Comparison of ENCODE assay signal across 8 mouse cellular contexts in genomic region chr1:161712918-161713317, GRCm38 (mm10).
DNase-seq lines count a peak whose midpoint lies in the region; ATAC-seq and TF ChIP-seq lines count a peak whose summit lies in the region.

No protein-coding gene starts in this region.

- H3K4me1 ChIP-seq in liver, adult 2 months (ENCODE audit: control insufficient read depth, insufficient read depth, low read length), result no peaks in the 10 kb centered on the region
- no peaks in the 10 kb centered on the region for H3K4me1 ChIP-seq in liver, embryonic 11.5 days (replicated peaks; ENCODE audit: control insufficient read depth, insufficient read depth, low read length)
- peaks cover 8% of the 10 kb centered on the region for H3K4me1 ChIP-seq in heart, embryonic 11.5 days (ENCODE audit: control insufficient read depth, insufficient read depth, low read length)
- H3K4me1 ChIP-seq in kidney, postnatal 0 days (replicated peaks; ENCODE audit: insufficient read depth, low read length), result no peaks in the 10 kb centered on the region

- H3K9me3 ChIP-seq in liver, embryonic 11.5 days (ENCODE audit: control insufficient read depth, low read length), result no peaks in the 10 kb centered on the region
- no peaks in the 10 kb centered on the region for H3K9me3 ChIP-seq in heart, embryonic 11.5 days (replicated peaks; ENCODE audit: control insufficient read depth, low read length)
- H3K9me3 ChIP-seq in kidney, postnatal 0 days (replicated peaks; ENCODE audit: low read length), result no peaks in the 10 kb centered on the region

- H3K9ac ChIP-seq in liver, adult 2 months (ENCODE audit: low read depth, low read length), result no peak overlapping the region
- H3K9ac ChIP-seq in liver, embryonic 11.5 days (ENCODE audit: low read depth, low read length), result no peak overlapping the region
- H3K9ac ChIP-seq in heart, embryonic 11.5 days (ENCODE audit: low read depth, low read length), result no peak overlapping the region
- no peak overlapping the region for H3K9ac ChIP-seq in kidney, postnatal 0 days (ENCODE audit: low read depth, low read length)

- no peaks in the 10 kb centered on the region for H3K79me2 ChIP-seq in liver, adult 2 months (ENCODE audit: control insufficient read depth, insufficient read depth, low read length)

- no peak overlapping the region for H3K4me2 ChIP-seq in liver, embryonic 11.5 days
- no peak overlapping the region for H3K4me2 ChIP-seq in heart, embryonic 11.5 days
- peak overlapping the region; percentile 42 for H3K4me2 ChIP-seq in kidney, postnatal 0 days (ENCODE audit: low read length)

- WGBS in liver, adult 2 months, result 45% methylated on average over 10 of the region's 10 CpGs
- WGBS in liver, embryonic 11.5 days, result 65% methylated on average over 10 of the region's 10 CpGs
- WGBS in heart, embryonic 11.5 days (ENCODE audit: insufficient replicate concordance), result 41% methylated on average over 10 of the region's 10 CpGs
- 24% methylated on average over 10 of the region's 10 CpGs for WGBS in kidney, postnatal 0 days

- no peaks in the 10 kb centered on the region for H3K36me3 ChIP-seq in liver, adult 2 months (ENCODE audit: control insufficient read depth, insufficient read depth, low read length)
- no peaks in the 10 kb centered on the region for H3K36me3 ChIP-seq in liver, embryonic 11.5 days (ENCODE audit: control insufficient read depth, insufficient read depth, low read length)
- no peaks in the 10 kb centered on the region for H3K36me3 ChIP-seq in heart, embryonic 11.5 days (ENCODE audit: control insufficient read depth, insufficient read depth, low read length)
- no peaks in the 10 kb centered on the region for H3K36me3 ChIP-seq in kidney, postnatal 0 days (ENCODE audit: insufficient read depth, low read length)

- peak; percentile 22 for DNase-seq in liver, adult 2 months (ENCODE audit: extremely low read depth, low read depth, low spot score)
- no peak for DNase-seq in liver, embryonic 11.5 days (ENCODE audit: low spot score)
- peak; percentile 52 to 79 for DNase-seq in cerebellum, postnatal 14 days
- peak; percentile 85 for DNase-seq in kidney, postnatal 0 days (ENCODE audit: low spot score)
- DNase-seq in lung, adult 18-20 months, result peak; percentile 75 to 77
- DNase-seq in skeletal muscle tissue, adult 2 months (ENCODE audit: low read depth, low spot score), result peak; percentile 36
- DNase-seq in adipocyte (ENCODE audit: low spot score), result no peak

- ATAC-seq in liver, embryonic 11.5 days (replicated peaks; ENCODE audit: low FRiP score), result no peak
- ATAC-seq in heart, embryonic 11.5 days (replicated peaks; ENCODE audit: insufficient number of reproducible peaks, low FRiP score, low TSS enrichment), result peak; percentile 57; the same call in 1 of the 2 replicates
- ATAC-seq in kidney, postnatal 0 days (replicated peaks; ENCODE audit: low FRiP score, low read depth), result no peak

- no peak for TF ChIP-seq POLR2A in liver, adult 2 months (IDR thresholded peaks at IDR 0.05; ENCODE audit: extremely low read depth, insufficient read depth, low read length)

- H3K27me3 ChIP-seq in liver, adult 2 months (ENCODE audit: control insufficient read depth, insufficient read depth, low read length), result no peaks in the 10 kb centered on the region
- no peaks in the 10 kb centered on the region for H3K27me3 ChIP-seq in liver, embryonic 11.5 days (replicated peaks; ENCODE audit: control insufficient read depth, insufficient read depth, low read length)
- H3K27me3 ChIP-seq in heart, embryonic 11.5 days (ENCODE audit: control insufficient read depth, insufficient read depth, low read length), result no peaks in the 10 kb centered on the region
- H3K27me3 ChIP-seq in kidney, postnatal 0 days (ENCODE audit: insufficient read depth, low read length), result no peaks in the 10 kb centered on the region

- H3K27ac ChIP-seq in liver, adult 2 months (replicated peaks; ENCODE audit: insufficient read depth, low read depth, low read length), result no peak overlapping the region
- H3K27ac ChIP-seq in liver, embryonic 11.5 days (ENCODE audit: low read depth, low read length), result no peak overlapping the region
- H3K27ac ChIP-seq in heart, embryonic 11.5 days (ENCODE audit: low read depth, low read length), result peak overlapping the region; percentile 60
- H3K27ac ChIP-seq in kidney, postnatal 0 days, result no peak overlapping the region

- peak; percentile 29; the same call in 1 of the 2 replicates for TF ChIP-seq CTCF in liver, adult 2 months (IDR thresholded peaks at IDR 0.05; ENCODE audit: low read depth, low read length)
- peak; percentile 49 for TF ChIP-seq CTCF in kidney, postnatal 0 days (IDR thresholded peaks at IDR 0.05; ENCODE audit: low read depth)

- H3K4me3 ChIP-seq in liver, adult 2 months (ENCODE audit: insufficient read depth, low read depth, low read length), result no peak overlapping the region
- H3K4me3 ChIP-seq in liver, embryonic 11.5 days (ENCODE audit: low read depth, low read length), result no peak overlapping the region
- H3K4me3 ChIP-seq in heart, embryonic 11.5 days (ENCODE audit: low read depth, low read length), result no peak overlapping the region
- no peak overlapping the region for H3K4me3 ChIP-seq in kidney, postnatal 0 days (replicated peaks; ENCODE audit: low read depth, low read length)

Comparison
In these comparisons a context has a peak if more than half of its experiments do, and no peak if none do; other contexts are left out.
1. DNase-seq: peak in liver, adult 2 months (single experiment), cerebellum, postnatal 14 days (2 of 2), kidney, postnatal 0 days (single experiment), lung, adult 18-20 months (2 of 2) and skeletal muscle tissue, adult 2 months (single experiment); none in liver, embryonic 11.5 days (single experiment) and adipocyte (single experiment).